Mouse (Mus musculus): ENCODE results near the gene Akr1b8. TPM values are rescaled to one million over a fixed set of nuclear protein-coding genes. Genes with fewer than 3 reads are reported as not detected.

The Akr1b8 gene
- polyA plus RNA-seq, 2 experiments, result 6.5 to 8.5 TPM

GRCm38 (mm10) chr6:34342476-34342875 is 11.4 kb upstream of the Akr1b8 start:
- H3K9me3 ChIP-seq (ENCODE audit: control insufficient read depth, low read length), result no peaks in the 10 kb centered on the region
- DNase-seq (ENCODE audit: low spot score) (no peak), ATAC-seq (ENCODE audit: low FRiP score, low read depth) (no peak)
- H3K4me3 ChIP-seq (replicated peaks; ENCODE audit: low read length), result no peak overlapping the region
- H3K36me3 ChIP-seq (ENCODE audit: control insufficient read depth, insufficient read depth, low read length), result no peaks in the 10 kb centered on the region
- H3K4me2 ChIP-seq (replicated peaks; ENCODE audit: low read depth, low read length, severe bottlenecking), result no peak overlapping the region
- 71% methylated on average over 2 of the region's 2 CpGs for WGBS
- no peak overlapping the region for H3K9ac ChIP-seq (ENCODE audit: low read depth, low read length, severe bottlenecking)
- no peak for TF ChIP-seq POLR2A (IDR thresholded peaks at IDR 0.05; ENCODE audit: borderline replicate concordance, extremely low read depth, insufficient read depth, insufficient read length)
- H3K27me3 ChIP-seq (ENCODE audit: control insufficient read depth, insufficient read depth, low read length), result no peaks in the 10 kb centered on the region
- peaks cover 4% of the 10 kb centered on the region for H3K4me1 ChIP-seq (ENCODE audit: control insufficient read depth, insufficient read depth, low read length)
- no peak overlapping the region for H3K27ac ChIP-seq (replicated peaks; ENCODE audit: low read depth, low read length)

- no peaks in the 10 kb centered on the region for H3K9me3 ChIP-seq (ENCODE audit: control insufficient read depth, low read length)
- DNase-seq (ENCODE audit: low spot score) (no peak), ATAC-seq (ENCODE audit: low FRiP score, low read depth) (no peak)
- H3K27me3 ChIP-seq (ENCODE audit: control insufficient read depth, insufficient read depth, low read length), result no peaks in the 10 kb centered on the region
- H3K4me3 ChIP-seq (replicated peaks; ENCODE audit: low read length), result no peak overlapping the region
- H3K4me1 ChIP-seq (ENCODE audit: control insufficient read depth, insufficient read depth, low read length), result peaks cover 4% of the 10 kb centered on the region
- H3K27ac ChIP-seq (replicated peaks; ENCODE audit: low read depth, low read length), result no peak overlapping the region
- no peak overlapping the region for H3K4me2 ChIP-seq (replicated peaks; ENCODE audit: low read depth, low read length, severe bottlenecking)
- no peaks in the 10 kb centered on the region for H3K36me3 ChIP-seq (ENCODE audit: control insufficient read depth, insufficient read depth, low read length)
- no peak overlapping the region for H3K9ac ChIP-seq (ENCODE audit: low read depth, low read length, severe bottlenecking)
- TF ChIP-seq POLR2A (IDR thresholded peaks at IDR 0.05; ENCODE audit: borderline replicate concordance, extremely low read depth, insufficient read depth, insufficient read length), result no peak
- WGBS, result 79% methylated on average over 6 of the region's 6 CpGs
These were observed 10.5 kb upstream of the Akr1b8 start for GRCm38 (mm10) chr6:34343426-34343825.

GRCm38 (mm10) chr6:34344135-34344850 is 9.6 kb upstream of the Akr1b8 start:
- no peak for ATAC-seq (ENCODE audit: low FRiP score, low read depth)
- no peak for DNase-seq (ENCODE audit: low spot score)
- no peaks in the 10 kb centered on the region for H3K9me3 ChIP-seq (ENCODE audit: control insufficient read depth, low read length)
- H3K27ac ChIP-seq (replicated peaks; ENCODE audit: low read depth, low read length), result no peak overlapping the region
- no peaks in the 10 kb centered on the region for H3K36me3 ChIP-seq (ENCODE audit: control insufficient read depth, insufficient read depth, low read length)
- H3K4me2 ChIP-seq (replicated peaks; ENCODE audit: low read depth, low read length, severe bottlenecking), result no peak overlapping the region
- TF ChIP-seq POLR2A (IDR thresholded peaks at IDR 0.05; ENCODE audit: borderline replicate concordance, extremely low read depth, insufficient read depth, insufficient read length), result no peak
- no peak overlapping the region for H3K9ac ChIP-seq (ENCODE audit: low read depth, low read length, severe bottlenecking)
- peaks cover 4% of the 10 kb centered on the region for H3K4me1 ChIP-seq (ENCODE audit: control insufficient read depth, insufficient read depth, low read length)
- no peaks in the 10 kb centered on the region for H3K27me3 ChIP-seq (ENCODE audit: control insufficient read depth, insufficient read depth, low read length)
- no peak overlapping the region for H3K4me3 ChIP-seq (replicated peaks; ENCODE audit: low read length)
- 72% methylated on average over 10 of the region's 10 CpGs for WGBS

GRCm38 (mm10) chr6:34344935-34345334 is 9.0 kb upstream of the Akr1b8 start:
- DNase-seq (ENCODE audit: low spot score), result no peak
- no peaks in the 10 kb centered on the region for H3K27me3 ChIP-seq (ENCODE audit: control insufficient read depth, insufficient read depth, low read length)
- H3K4me3 ChIP-seq (replicated peaks; ENCODE audit: low read length), result no peak overlapping the region
- peaks cover 4% of the 10 kb centered on the region for H3K4me1 ChIP-seq (ENCODE audit: control insufficient read depth, insufficient read depth, low read length)
- no peak overlapping the region for H3K27ac ChIP-seq (replicated peaks; ENCODE audit: low read depth, low read length)
- no peak overlapping the region for H3K4me2 ChIP-seq (replicated peaks; ENCODE audit: low read depth, low read length, severe bottlenecking)
- H3K9ac ChIP-seq (ENCODE audit: low read depth, low read length, severe bottlenecking), result no peak overlapping the region
- no peak for ATAC-seq (ENCODE audit: low FRiP score, low read depth)
- no peaks in the 10 kb centered on the region for H3K9me3 ChIP-seq (ENCODE audit: control insufficient read depth, low read length)
- WGBS, result 22% methylated on average over 9 of the region's 9 CpGs
- TF ChIP-seq POLR2A (IDR thresholded peaks at IDR 0.05; ENCODE audit: borderline replicate concordance, extremely low read depth, insufficient read depth, insufficient read length), result no peak
- no peaks in the 10 kb centered on the region for H3K36me3 ChIP-seq (ENCODE audit: control insufficient read depth, insufficient read depth, low read length)

- TF ChIP-seq POLR2A (IDR thresholded peaks at IDR 0.05; ENCODE audit: borderline replicate concordance, extremely low read depth, insufficient read depth, insufficient read length), result no peak
- DNase-seq (ENCODE audit: low spot score) (peak; percentile 71), ATAC-seq (ENCODE audit: low FRiP score, low read depth) (peak; percentile 70; the same call in 1 of the 2 replicates)
- H3K4me3 ChIP-seq (replicated peaks; ENCODE audit: low read length), result no peak overlapping the region
- H3K9ac ChIP-seq (ENCODE audit: low read depth, low read length, severe bottlenecking), result no peak overlapping the region
- H3K4me1 ChIP-seq (ENCODE audit: control insufficient read depth, insufficient read depth, low read length), result peaks cover 4% of the 10 kb centered on the region
- H3K4me2 ChIP-seq (replicated peaks; ENCODE audit: low read depth, low read length, severe bottlenecking), result no peak overlapping the region
- H3K27me3 ChIP-seq (ENCODE audit: control insufficient read depth, insufficient read depth, low read length), result no peaks in the 10 kb centered on the region
- no peaks in the 10 kb centered on the region for H3K9me3 ChIP-seq (ENCODE audit: control insufficient read depth, low read length)
- 46% methylated on average over 14 of the region's 14 CpGs for WGBS
- no peak overlapping the region for H3K27ac ChIP-seq (replicated peaks; ENCODE audit: low read depth, low read length)
- no peaks in the 10 kb centered on the region for H3K36me3 ChIP-seq (ENCODE audit: control insufficient read depth, insufficient read depth, low read length)
These were observed 7.6 kb upstream of the Akr1b8 start for GRCm38 (mm10) chr6:34346096-34346898.

Measured in limb, embryonic 14.5 days (tissue).